Mouse (Mus musculus): ENCODE data around the gene Dbt.
A peak's percentile ranks its signal among the peaks of the same experiment; 100 is the strongest.

Dbt gene

GRCm38 (mm10) chr3:116512904-116513716, at the start of gene Dbt:
Gene Dbt, plus strand, starts transcription at chr3:116513070.
- peak; percentile 59 to 72 for DNase-seq (ENCODE audit: low spot score in 2 of 2)

GRCm38 (mm10) chr3:116464318-116464717, 48.6 kb upstream of the Dbt start:
- DNase-seq (ENCODE audit: low spot score in 2 of 2), result no peak

GRCm38 (mm10) chr3:116465709-116466108, 47.2 kb upstream of the Dbt start:
- DNase-seq (ENCODE audit: low spot score in 2 of 2), result no peak

GRCm38 (mm10) chr3:116474602-116475001, 38.3 kb upstream of the Dbt start:
- no peak for DNase-seq (ENCODE audit: low spot score in 2 of 2)

- DNase-seq (ENCODE audit: low spot score in 2 of 2), result no peak
Observed at GRCm38 (mm10) chr3:116476686-116477298, 36.1 kb upstream of the Dbt start.

- DNase-seq (ENCODE audit: low spot score in 2 of 2), result no peak
Observed at GRCm38 (mm10) chr3:116477351-116477750, 35.5 kb upstream of the Dbt start.

- no peak for DNase-seq (ENCODE audit: low spot score in 2 of 2)
Observed at GRCm38 (mm10) chr3:116480119-116480518, 32.8 kb upstream of the Dbt start.

GRCm38 (mm10) chr3:116480937-116481336, 31.9 kb upstream of the Dbt start:
- DNase-seq (ENCODE audit: low spot score in 2 of 2), result no peak

GRCm38 (mm10) chr3:116482724-116483123, 30.1 kb upstream of the Dbt start:
- no peak for DNase-seq (ENCODE audit: low spot score in 2 of 2)

- DNase-seq (ENCODE audit: low spot score in 2 of 2), result no peak
Observed at GRCm38 (mm10) chr3:116483271-116483670, 29.6 kb upstream of the Dbt start.

GRCm38 (mm10) chr3:116490920-116491319, 21.9 kb upstream of the Dbt start:
- no peak for DNase-seq (ENCODE audit: low spot score in 2 of 2)

GRCm38 (mm10) chr3:116491923-116492454, 20.9 kb upstream of the Dbt start:
- no peak for DNase-seq (ENCODE audit: low spot score in 2 of 2)

- no peak for DNase-seq (ENCODE audit: low spot score in 2 of 2)
Observed at GRCm38 (mm10) chr3:116493658-116494057, 19.2 kb upstream of the Dbt start.

GRCm38 (mm10) chr3:116495671-116496070, 17.2 kb upstream of the Dbt start:
- DNase-seq (ENCODE audit: low spot score in 2 of 2), result no peak

GRCm38 (mm10) chr3:116507772-116508351, 5.0 kb upstream of the Dbt start, which contains the start of gene Rtca:
Gene Rtca, minus strand, starts transcription at chr3:116508208.
- DNase-seq (ENCODE audit: low spot score in 2 of 2), result peak; percentile 95 to 98

GRCm38 (mm10) chr3:116512151-116512903, 543 bp upstream of the Dbt start:
- no peak for DNase-seq (ENCODE audit: low spot score in 2 of 2)

GRCm38 (mm10) chr3:116520141-116520761, 7.4 kb downstream of the Dbt start:
- DNase-seq (ENCODE audit: low spot score in 2 of 2), result no peak

- no peak for DNase-seq (ENCODE audit: low spot score in 2 of 2)
Observed at GRCm38 (mm10) chr3:116529741-116530140, 16.9 kb downstream of the Dbt start.

- DNase-seq (ENCODE audit: low spot score in 2 of 2), result no peak
Observed at GRCm38 (mm10) chr3:116530826-116531225, 18.0 kb downstream of the Dbt start.

GRCm38 (mm10) chr3:116536428-116537199, 23.7 kb downstream of the Dbt start:
- no peak for DNase-seq (ENCODE audit: low spot score in 2 of 2)

- DNase-seq (ENCODE audit: low spot score in 2 of 2), result no peak
Observed at GRCm38 (mm10) chr3:116537200-116537573, 24.3 kb downstream of the Dbt start.
